Mouse (Mus musculus) small intestine, adult 2 months (tissue): ENCODE results near the gene Eci2.

Source experiments
- CTCF ChIP-seq: fragments of 200-500 bp; IDR thresholded peaks from 2 replicates; pipeline ENCODE4 v1.5.1; 2012; ENCODE audit warnings: low read depth, mild to moderate bottlenecking, control low read depth, inconsistent platforms, low read length, moderate library complexity, mixed read lengths; ENCODE audit not compliant: insufficient replicate concordance, insufficient read length; ENCODE audit errors: extremely low read depth
- POLR2A ChIP-seq: fragments of 200-500 bp; IDR thresholded peaks from 2 replicates; pipeline ENCODE4 v1.6.1; 2012; ENCODE audit warnings: low read depth, mild to moderate bottlenecking, control low read depth, inconsistent platforms, low read length, moderate library complexity

DNA sequence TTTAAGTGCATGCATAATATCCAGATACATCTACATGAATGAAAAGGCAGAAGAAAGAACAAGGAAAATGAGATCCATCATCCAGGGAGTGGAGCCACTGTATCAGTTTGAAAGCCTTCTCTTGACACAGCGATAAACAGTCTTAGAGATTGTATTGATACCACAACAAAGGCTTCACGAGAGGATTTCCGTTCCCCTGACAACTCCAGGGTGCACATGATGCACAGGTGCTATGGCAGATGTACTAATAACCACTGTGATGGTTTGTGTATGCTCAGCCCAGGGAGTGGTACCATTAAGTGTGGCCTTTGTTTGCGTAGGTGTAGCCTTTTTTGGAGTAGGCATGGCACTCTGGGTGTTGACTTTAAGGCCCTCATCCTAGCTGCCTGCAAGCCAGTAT is 70.0 kb downstream of the Eci2 start:
- TF ChIP-seq POLR2A: no peak
- TF ChIP-seq CTCF: no peak
